Mouse (Mus musculus): ENCODE measurements around the gene Car4.
A peak's percentile ranks its signal among the peaks of the same experiment; 100 is the strongest.

Gene Car4

GRCm38 (mm10) chr11:84958271-84958630, 665 bp downstream of the Car4 start:
- no peak for DNase-seq (ENCODE audit: low spot score)

GRCm38 (mm10) chr11:84959181-84959580, 1.6 kb downstream of the Car4 start:
- no peak for DNase-seq (ENCODE audit: low spot score)

- no peak for DNase-seq (ENCODE audit: low spot score)
These were observed 2.2 kb downstream of the Car4 start for GRCm38 (mm10) chr11:84959701-84960181.

GRCm38 (mm10) chr11:84960291-84960690, 2.7 kb downstream of the Car4 start:
- no peak for DNase-seq (ENCODE audit: low spot score)

- no peak for DNase-seq (ENCODE audit: low spot score)
These were observed 3.2 kb downstream of the Car4 start for GRCm38 (mm10) chr11:84960780-84961179.

- DNase-seq (ENCODE audit: low spot score), result no peak
These were observed 4.0 kb downstream of the Car4 start for GRCm38 (mm10) chr11:84961571-84961970.

GRCm38 (mm10) chr11:84962536-84962935, 5.0 kb downstream of the Car4 start:
- no peak for DNase-seq (ENCODE audit: low spot score)

GRCm38 (mm10) chr11:84963556-84963955, 6.0 kb downstream of the Car4 start:
- DNase-seq (ENCODE audit: low spot score), result no peak

GRCm38 (mm10) chr11:84966696-84967095, 9.1 kb downstream of the Car4 start:
- no peak for DNase-seq (ENCODE audit: low spot score)

GRCm38 (mm10) chr11:84967113-84967512, 9.5 kb downstream of the Car4 start:
- DNase-seq (ENCODE audit: low spot score), result no peak

- DNase-seq (ENCODE audit: low spot score), result no peak
These were observed 10.7 kb downstream of the Car4 start for GRCm38 (mm10) chr11:84968309-84968708.

GRCm38 (mm10) chr11:84968775-84969174, 11.2 kb downstream of the Car4 start:
- DNase-seq (ENCODE audit: low spot score), result no peak

- DNase-seq (ENCODE audit: low spot score), result no peak
These were observed 14.5 kb downstream of the Car4 start for GRCm38 (mm10) chr11:84972067-84972466.

- no peak for DNase-seq (ENCODE audit: low spot score)
These were observed 16.1 kb downstream of the Car4 start for GRCm38 (mm10) chr11:84973661-84974060.

GRCm38 (mm10) chr11:84974582-84974981, 17.0 kb downstream of the Car4 start:
- DNase-seq (ENCODE audit: low spot score), result no peak

- no peak for DNase-seq (ENCODE audit: low spot score)
These were observed 19.1 kb downstream of the Car4 start for GRCm38 (mm10) chr11:84976706-84977105.

- no peak for DNase-seq (ENCODE audit: low spot score)
These were observed 19.9 kb downstream of the Car4 start for GRCm38 (mm10) chr11:84977385-84977952.

- DNase-seq (ENCODE audit: low spot score), result peak; percentile 39
These were observed 20.5 kb downstream of the Car4 start for GRCm38 (mm10) chr11:84978113-84978512.

- no peak for DNase-seq (ENCODE audit: low spot score)
These were observed 21.8 kb downstream of the Car4 start for GRCm38 (mm10) chr11:84979351-84979750.

GRCm38 (mm10) chr11:84980697-84981096, 23.1 kb downstream of the Car4 start:
- no peak for DNase-seq (ENCODE audit: low spot score)

- DNase-seq (ENCODE audit: low spot score), result no peak
These were observed 27.8 kb downstream of the Car4 start for GRCm38 (mm10) chr11:84985421-84985820.

- no peak for DNase-seq (ENCODE audit: low spot score)
These were observed 30.8 kb downstream of the Car4 start for GRCm38 (mm10) chr11:84988341-84988919.

GRCm38 (mm10) chr11:84992996-84993395, 35.4 kb downstream of the Car4 start:
- no peak for DNase-seq (ENCODE audit: low spot score)

GRCm38 (mm10) chr11:84995241-84995640, 37.7 kb downstream of the Car4 start:
- DNase-seq (ENCODE audit: low spot score), result no peak
